Mouse (Mus musculus) lung, adult 18-20 months (tissue): Measurements from ENCODE around the gene Fhit.

ENCODE experiments used
- DNase-seq, 2 experiments: peaks; one replicate each; pipeline ENCODE4 v3.0.0; 2022; ENCODE audit warnings: mixed read lengths in 2 of 2

Gene Fhit

GRCm38 (mm10) chr14:10482851-10483613 is 678.8 kb downstream of the Fhit start:
- DNase-seq: no peak

GRCm38 (mm10) chr14:10481370-10481769 is 680.5 kb downstream of the Fhit start:
- DNase-seq: no peak

GRCm38 (mm10) chr14:10480681-10481080 is 681.2 kb downstream of the Fhit start:
- no peak for DNase-seq

- DNase-seq: peak; percentile 17 to 52
These were observed 708.6 kb downstream of the Fhit start for GRCm38 (mm10) chr14:10453001-10453861.

- DNase-seq: no peak
These were observed 709.6 kb downstream of the Fhit start for GRCm38 (mm10) chr14:10452234-10452633.

GRCm38 (mm10) chr14:10445360-10445759 is 716.5 kb downstream of the Fhit start:
- DNase-seq: no peak

GRCm38 (mm10) chr14:10439007-10439749 is 722.7 kb downstream of the Fhit start:
- no peak for DNase-seq

GRCm38 (mm10) chr14:10436193-10436592 is 725.6 kb downstream of the Fhit start:
- DNase-seq: no peak

GRCm38 (mm10) chr14:10432502-10432901 is 729.3 kb downstream of the Fhit start:
- DNase-seq: no peak

- no peak for DNase-seq
These were observed 731.3 kb downstream of the Fhit start for GRCm38 (mm10) chr14:10430396-10431000.

GRCm38 (mm10) chr14:10423499-10423898 is 738.3 kb downstream of the Fhit start:
- DNase-seq: no peak

- DNase-seq: no peak
These were observed 739.6 kb downstream of the Fhit start for GRCm38 (mm10) chr14:10422261-10422660.

GRCm38 (mm10) chr14:10415068-10415467 is 746.8 kb downstream of the Fhit start:
- no peak for DNase-seq

- DNase-seq: no peak
These were observed 752.4 kb downstream of the Fhit start for GRCm38 (mm10) chr14:10409306-10409962.

GRCm38 (mm10) chr14:10405346-10405745 is 756.5 kb downstream of the Fhit start:
- DNase-seq: no peak

GRCm38 (mm10) chr14:10367783-10368680 is 793.8 kb downstream of the Fhit start:
- DNase-seq: no peak

- DNase-seq: no peak
These were observed 795.0 kb downstream of the Fhit start for GRCm38 (mm10) chr14:10366808-10367207.

GRCm38 (mm10) chr14:10364281-10364680 is 797.6 kb downstream of the Fhit start:
- DNase-seq: no peak

- no peak for DNase-seq
These were observed 798.5 kb downstream of the Fhit start for GRCm38 (mm10) chr14:10363306-10363705.

- DNase-seq: no peak
These were observed 815.9 kb downstream of the Fhit start for GRCm38 (mm10) chr14:10345905-10346304.

GRCm38 (mm10) chr14:10344064-10344463 is 817.8 kb downstream of the Fhit start:
- DNase-seq: no peak
